Mouse (Mus musculus) urinary bladder, adult 18-20 months (tissue): ENCODE measurements at regions not wholly inside any gene's neighbourhood (a gene's known extent, or its start where the extent isn't known, plus 50 kb on each side); places are given as distances from the start of the nearest gene placed in this dataset.

Experiments used
- DNase-seq, 2 experiments: peaks; one replicate each; pipeline ENCODE4 v3.0.0; 2022; ENCODE audit warnings: low spot score in 2 of 2, mixed read lengths in 2 of 2

- no peak for DNase-seq
These were observed 496.0 kb upstream of the Sox11 start for GRCm38 (mm10) chr12:27838384-27838783.

DNA sequence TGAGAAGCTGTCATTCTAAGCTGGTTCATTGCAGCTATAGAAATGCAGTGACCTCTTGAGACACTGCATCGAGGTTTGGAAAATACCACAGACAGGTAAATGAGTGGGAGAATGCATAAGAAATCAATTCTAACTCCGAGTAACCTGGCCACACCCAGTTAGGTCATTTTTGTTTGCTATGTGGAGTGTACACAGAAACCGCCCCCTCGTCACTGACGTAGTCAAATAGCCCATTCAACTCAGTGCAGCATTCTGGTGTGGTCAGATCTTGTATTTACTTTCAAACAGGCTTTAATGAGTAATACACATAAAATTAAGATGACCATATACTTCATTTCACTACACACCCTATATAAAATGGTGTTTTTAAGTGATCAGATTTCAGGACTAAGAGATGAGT, 483.8 kb upstream of the Sox11 start:
- peak; percentile 30 to 58 for DNase-seq

DNA sequence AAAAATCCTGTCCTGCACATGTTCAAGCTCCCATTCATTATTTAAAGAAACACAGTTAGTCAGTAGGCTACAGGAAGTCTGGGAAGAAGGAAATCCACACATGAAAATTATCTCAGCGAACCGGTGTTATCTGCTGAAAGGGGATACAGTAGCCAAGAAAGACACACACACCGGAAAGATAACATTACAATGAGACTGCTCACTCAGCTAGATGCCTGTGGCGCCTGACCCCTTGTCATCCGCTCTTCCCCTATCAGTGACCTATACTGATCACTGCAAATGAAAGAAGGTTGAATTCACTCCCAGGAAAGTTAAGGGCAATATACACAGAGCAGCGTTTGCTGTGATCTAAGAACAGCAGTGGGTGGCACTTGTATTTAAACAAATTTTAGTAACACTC, 481.0 kb upstream of the Sox11 start:
- no peak for DNase-seq

GRCm38 (mm10) chr12:27796642-27797041, 454.3 kb upstream of the Sox11 start:
- DNase-seq: peak in 1 of 2 experiments; percentile 1

GRCm38 (mm10) chr12:27786716-27787291, 444.4 kb upstream of the Sox11 start:
- no peak for DNase-seq

DNA sequence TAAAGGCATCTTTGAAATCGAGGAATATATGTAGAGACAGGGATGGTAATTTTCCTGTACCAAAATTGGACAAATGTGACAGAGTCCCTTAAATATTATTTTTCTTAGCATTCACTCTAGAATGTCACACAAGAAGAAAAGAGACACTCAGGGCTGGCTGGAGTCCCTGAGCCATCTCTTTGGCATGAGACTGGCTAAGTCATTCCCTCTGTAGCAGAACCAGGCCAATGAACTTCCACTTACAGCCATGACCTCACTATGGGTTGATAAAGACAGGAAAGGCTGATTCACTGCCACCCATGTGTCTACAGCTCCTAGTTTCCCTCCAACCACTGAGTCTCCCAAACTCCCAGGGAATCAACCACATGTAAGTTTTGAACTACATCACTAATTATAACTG, 438.4 kb upstream of the Sox11 start:
- DNase-seq: no peak

- DNase-seq: no peak
These were observed 423.6 kb upstream of the Sox11 start for GRCm38 (mm10) chr12:27765948-27766347.

- no peak for DNase-seq
These were observed 416.6 kb upstream of the Sox11 start for GRCm38 (mm10) chr12:27759016-27759415.

GRCm38 (mm10) chr12:27757641-27758040, 415.3 kb upstream of the Sox11 start:
- no peak for DNase-seq

DNA sequence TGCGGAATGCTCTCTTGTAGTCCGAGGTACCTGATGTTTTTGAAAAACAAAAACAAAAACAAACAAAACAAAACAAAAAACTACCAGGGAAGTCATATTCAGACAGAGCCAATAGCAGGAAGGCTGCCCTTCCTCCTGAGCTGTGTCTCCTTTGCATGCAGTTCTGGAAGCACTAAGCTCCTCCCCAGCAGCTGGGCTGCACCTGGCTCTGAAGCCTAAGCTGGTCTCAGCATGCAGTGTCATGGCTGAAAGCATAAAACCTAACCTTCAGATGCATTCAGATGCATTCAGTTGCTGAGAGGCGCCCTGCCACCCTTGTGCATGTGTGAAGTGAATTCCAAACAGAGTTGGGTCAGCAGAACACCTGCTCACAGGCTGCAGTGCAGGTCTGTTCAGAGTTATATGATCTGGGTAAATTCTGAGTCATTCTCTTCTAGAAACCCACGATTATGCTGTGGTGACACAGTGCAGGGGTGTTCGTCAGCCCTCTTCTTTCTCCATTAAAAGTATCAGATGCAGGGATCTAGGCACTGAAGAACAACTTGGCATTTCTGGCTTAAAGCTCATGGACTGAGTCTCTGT, 382.3 kb upstream of the Sox11 start:
- DNase-seq: no peak

DNA sequence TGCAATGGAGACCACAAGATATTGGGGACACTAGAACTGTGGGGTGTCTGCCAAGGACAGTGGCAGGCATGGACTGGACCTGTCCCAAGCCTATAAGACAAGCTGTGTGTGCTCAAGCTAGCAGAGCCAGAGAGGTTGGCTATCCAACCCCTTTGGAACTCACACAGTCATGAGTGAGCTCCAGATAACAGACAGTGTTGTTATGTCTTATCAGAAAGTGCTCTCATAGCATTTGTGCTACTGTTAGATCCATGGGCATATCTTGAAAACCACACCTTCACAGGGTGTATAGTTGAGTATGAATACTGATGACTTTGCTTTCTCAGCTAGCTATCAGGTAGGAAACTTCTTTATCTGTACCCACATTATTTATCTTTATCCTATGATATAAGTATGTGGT, 338.1 kb upstream of the Sox11 start:
- no peak for DNase-seq

DNA sequence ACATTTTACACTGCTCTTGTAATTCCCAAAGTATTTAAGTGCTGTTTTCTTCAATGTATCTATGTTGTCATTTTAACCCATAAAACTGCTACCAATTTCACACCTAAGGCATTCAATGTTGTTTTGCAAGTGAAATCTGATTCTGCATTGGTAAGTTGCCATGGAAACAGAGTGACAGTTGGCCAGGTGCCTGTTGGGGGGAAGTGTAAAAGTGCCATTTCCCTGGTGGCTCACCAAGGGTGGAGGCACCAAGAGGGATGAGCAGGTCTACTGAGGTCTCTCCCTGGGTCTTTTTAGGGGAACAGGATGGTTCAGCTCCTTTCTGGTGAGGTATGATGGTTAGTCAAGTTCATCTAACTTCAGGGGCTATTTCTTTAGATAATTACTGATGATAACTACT, 331.0 kb upstream of the Sox11 start:
- DNase-seq: no peak

GRCm38 (mm10) chr12:27670650-27671084, 328.3 kb upstream of the Sox11 start:
- no peak for DNase-seq

DNA sequence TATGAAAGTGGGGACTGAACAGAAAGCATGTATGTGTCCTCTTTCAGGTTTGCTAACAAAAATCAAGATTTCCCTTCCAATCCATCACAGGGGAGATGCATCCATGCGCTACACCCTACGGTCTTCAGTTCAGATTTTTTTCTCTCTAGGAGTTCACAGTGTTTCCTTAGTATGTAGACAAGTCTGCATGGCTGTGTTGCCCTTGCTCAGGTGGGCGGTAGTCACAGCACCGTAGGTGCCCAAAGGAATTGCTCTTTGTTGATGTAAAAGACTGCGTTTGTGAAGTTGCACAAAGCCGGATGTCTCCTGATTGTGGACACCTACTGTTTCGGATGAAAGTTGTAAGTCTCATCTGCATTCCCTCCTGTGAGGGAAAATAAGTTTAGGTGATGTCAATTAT, 327.8 kb upstream of the Sox11 start:
- DNase-seq: no peak

DNA sequence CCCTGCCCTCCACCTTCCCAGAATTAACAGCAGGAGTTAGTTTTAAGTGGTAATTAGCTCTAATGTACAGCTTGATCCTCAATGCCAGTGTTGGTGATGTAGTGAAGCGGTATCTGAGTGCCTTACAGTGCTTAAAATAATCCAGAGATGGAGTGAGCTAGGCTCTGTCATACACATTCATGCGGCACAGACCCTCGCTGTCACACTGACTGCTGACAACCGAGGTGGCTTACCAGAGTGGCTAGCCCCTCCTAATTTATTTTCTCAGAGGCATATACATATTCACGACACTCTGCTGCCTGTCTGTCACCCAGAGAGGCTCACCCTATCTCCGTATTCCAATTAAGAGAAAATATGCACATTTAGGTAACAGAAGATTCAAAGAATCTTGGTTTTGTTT, 327.2 kb upstream of the Sox11 start:
- DNase-seq: no peak

DNA sequence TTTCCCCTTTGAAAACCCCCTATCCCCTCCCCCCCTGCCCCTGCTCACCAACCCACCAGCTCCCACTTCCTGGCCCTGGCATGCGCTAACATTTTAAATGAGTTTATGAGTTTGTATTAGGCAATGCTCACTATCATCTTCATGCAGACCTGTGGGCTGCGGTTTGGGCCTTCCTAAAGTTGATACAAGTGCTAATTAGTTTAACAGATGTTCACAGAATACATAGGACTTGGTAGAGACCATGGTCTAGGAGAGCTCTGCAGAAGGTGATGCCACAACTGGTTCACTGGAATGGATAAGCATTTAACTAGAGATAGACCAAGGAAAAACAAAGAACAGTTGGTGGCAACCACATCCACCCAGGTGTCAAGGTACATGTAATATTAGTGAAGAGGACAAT, 324.1 kb upstream of the Sox11 start:
- no peak for DNase-seq

DNA sequence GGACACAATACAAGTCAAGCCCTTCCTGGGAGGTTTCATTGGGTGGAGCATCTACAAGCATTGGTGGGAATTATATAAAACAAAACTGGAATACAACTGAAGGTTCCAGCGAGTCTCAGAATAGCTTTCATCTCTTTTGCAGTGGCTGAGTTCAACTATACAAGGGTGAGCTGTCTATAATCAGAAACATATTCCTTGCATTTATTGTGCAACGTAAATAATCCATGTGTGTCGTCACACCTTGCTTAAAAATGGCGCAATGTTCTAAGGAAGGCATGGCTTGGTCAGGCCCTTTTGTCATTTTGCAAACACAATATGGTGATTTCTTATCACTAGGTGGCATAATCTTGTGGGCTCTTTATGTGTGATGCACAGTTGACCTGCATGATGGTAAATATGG, 320.8 kb upstream of the Sox11 start:
- DNase-seq: no peak

DNA sequence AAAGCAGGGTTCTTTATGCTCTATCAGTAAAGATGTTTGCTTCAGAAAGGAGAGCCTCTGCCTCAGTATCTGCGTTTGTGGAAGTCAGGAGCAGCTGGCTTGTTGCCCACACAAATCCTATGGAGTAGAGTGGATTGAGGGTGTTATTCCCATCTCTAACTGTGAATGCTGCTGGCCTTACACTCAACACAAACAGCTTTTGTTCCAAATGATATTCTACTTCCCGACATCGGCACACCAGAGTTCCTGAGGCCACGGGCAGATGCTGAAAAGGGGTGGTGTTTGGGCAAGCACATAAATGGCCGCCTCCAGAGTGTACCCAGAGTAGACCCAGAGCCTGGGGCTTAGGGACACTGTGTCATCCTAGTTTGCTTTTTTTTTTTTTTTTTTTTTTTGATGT, 320.3 kb upstream of the Sox11 start:
- DNase-seq: no peak

GRCm38 (mm10) chr12:27657536-27657935, 315.2 kb upstream of the Sox11 start:
- no peak for DNase-seq

DNA sequence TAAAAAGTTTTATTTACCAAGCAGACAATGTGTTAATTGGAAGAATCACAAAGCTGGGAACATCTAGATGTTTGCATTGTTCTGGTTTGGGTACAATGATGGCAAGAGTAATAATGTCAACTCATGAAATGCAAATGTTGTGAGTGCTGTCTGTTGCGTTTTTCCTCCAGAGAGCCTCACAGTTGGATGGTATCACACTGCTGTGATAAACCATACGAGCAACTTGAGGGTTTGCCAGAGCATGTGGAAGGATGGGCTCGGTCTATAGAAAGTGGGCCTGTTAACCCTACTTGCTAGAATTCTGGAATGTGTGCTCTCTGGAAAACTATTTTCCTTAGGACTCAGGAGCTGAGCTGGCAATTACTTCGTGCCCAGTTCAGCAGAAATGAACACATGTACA, 311.2 kb upstream of the Sox11 start:
- DNase-seq: no peak

GRCm38 (mm10) chr12:27648602-27649001, 306.2 kb upstream of the Sox11 start:
- DNase-seq: no peak

DNA sequence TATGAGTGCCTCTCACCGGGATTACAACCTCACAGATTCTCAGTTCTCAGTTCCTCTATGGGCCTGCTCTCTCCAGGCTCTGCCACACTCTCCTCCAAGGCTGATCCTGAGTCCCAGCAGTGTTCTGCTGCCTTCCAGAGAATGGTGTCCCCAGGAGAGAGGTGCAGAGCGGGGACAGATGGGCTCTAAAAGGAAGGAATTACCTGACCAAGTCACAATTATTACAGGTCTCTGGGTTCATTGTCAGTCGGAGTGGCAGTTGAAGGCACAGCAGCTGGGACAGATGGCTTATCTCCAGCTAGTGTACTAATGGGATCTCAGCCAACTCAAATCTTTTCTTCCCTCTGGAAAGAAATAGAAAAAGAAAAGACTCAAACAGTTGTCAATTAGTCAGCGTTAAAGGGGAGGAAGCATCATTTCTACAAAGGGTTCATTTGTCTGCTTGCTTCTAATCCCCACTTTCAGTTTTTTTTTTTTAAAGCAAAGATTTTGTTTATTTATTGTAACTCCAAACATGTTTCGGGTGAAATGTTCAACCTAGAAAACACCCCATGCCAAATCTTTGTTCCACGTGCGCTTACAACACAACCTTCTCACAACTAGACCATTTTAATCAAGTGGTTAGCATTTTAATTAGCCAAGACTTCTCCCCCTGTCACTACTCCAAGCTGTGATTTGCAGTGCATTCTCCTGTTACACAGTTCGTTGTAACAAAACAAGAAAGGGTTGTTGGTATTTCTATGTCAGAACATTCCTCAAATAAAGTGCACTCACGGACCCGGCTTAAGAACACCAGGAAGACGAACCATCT, 304.3 kb upstream of the Sox11 start:
- no peak for DNase-seq

DNA sequence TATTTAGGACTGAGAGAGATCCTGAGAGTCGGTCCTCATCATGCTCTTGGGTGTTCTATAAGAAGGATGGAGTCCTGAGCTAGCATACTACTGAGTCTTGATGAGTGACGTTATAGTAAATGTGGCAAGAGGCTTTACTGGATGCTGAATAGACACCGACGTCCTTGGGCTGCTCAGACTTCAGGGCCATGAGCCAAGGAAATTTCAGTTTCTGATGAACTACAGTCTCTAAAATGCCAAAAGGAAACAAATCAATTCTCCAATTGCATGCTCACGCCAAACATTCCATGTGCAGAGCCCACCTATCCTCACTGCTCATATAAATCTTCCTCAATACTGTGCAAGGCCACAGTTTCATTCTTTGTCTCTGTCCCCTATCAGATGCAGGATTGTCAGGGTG, 277.2 kb upstream of the Sox11 start:
- no peak for DNase-seq
